Mouse (Mus musculus) cerebral cortex, adult 2 months (tissue): ENCODE data around the gene Cdcp1.

Experiments used
- WGBS: fragments of 180-500 bp; shearing (Covaris S2); methylation state at CpG from one replicate; pipeline ENCODE4 v1.1.7; 2018; 5-methylcytosine and 5-hydroxymethylcytosine counted together

The Cdcp1 gene

DNA sequence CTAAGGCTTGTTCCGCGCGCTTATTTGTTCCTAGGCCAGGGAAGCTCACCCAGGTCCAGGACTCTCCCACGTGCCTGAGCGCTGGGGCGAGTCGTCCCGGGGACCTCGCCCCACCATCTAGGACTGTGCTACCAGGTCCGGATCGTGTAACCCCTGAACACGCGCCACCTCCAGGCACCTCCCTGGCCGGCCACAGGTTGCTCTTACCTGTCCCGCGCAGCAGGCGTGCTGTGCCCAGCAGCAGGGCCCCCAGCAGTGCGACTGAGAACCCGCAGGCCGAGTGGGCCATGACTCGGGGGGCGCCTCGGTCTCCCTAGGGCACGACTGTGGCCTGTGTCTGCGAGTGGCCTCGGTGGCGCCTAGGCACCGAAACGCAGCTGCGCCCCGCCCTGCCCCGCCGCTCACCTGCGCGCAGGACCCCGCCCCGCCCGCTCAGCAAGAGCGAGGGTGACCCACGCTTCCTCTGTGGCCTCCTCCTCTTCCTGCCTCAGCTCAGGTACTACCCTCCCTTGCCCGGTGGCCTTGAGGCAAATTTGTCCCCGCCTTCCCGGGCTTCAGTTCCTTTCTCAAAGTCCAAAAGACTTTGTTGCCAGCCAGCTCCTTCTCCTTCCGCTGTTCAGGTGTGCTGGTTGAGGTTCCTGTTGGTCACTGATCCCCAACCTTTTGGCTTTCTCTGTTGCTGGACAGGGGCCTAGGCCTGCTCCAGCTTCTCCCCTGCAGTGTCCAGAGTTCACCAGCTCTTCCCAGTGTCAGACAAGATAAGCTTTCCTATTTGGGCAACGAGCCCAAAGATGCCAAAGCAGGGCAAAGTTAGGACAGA, at the start of gene Cdcp1:
Gene Cdcp1 (minus strand): TSS at position 418 of the 820 bp plus-strand sequence.
- 28% methylated on average over 45 of the region's 45 CpGs for WGBS

DNA sequence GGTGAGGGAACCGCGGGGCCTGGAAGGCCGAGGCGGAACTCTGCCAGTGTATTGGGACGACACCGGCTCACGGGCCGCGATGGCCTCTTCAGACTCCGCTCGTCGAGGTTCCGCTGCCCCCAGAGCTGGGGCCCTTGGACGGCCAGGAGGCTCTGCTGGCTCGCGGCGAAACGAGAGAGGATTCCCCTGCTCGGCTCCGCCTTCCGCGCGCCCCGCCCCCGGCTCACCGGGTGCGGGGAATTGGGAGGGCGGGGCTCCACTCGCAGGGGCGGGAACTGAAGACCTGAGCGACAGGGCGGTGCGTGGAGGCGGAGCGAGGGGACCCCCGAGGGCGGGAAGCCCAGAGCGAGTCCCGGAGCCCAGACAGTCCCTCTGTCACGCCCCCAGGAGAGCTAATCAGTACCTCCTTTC, 44.8 kb upstream of the Cdcp1 start, which contains the start of gene Tmem158:
Gene Tmem158 (minus strand): TSS at position 154 of the 411 bp plus-strand sequence.
- 1% methylated on average over 34 of the region's 40 CpGs for WGBS

DNA sequence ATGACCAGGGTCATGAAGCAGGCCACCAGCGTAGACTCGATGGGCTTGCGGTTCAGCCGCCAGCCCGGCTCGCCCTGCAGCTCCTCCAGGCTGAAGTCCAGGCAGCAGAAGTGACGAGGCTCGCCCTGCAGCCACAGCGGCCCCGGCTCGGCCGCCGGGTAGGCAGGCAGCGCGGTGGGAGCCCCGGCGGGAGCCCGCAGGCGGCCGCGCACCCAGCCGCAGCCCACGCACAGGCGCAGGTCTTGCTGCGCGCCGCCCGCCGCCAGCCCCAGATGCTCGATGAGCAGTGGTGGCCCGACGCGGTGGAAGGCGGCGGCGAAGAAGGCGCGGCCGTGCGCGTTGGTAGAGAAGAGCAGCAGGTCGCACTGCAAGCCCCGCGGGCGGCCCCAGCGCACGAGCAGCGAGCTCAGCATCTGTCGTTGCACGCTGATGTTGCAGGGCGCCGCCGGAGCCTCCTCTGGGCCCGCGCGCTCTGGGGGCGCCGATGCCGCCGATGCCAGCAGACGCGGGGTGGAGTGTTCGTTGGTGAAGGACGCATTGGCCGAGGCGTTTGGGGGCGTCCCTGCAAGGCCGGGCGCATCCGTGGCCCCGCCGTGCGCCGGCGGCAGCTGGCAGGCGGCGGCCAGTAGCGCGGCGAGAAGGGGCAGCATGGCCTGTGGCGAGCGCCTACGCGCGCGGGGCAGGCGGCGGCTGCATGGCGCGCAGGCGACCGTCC, 44.2 kb upstream of the Cdcp1 start:
- WGBS: under 1% methylated on average over 92 of the region's 92 CpGs

DNA sequence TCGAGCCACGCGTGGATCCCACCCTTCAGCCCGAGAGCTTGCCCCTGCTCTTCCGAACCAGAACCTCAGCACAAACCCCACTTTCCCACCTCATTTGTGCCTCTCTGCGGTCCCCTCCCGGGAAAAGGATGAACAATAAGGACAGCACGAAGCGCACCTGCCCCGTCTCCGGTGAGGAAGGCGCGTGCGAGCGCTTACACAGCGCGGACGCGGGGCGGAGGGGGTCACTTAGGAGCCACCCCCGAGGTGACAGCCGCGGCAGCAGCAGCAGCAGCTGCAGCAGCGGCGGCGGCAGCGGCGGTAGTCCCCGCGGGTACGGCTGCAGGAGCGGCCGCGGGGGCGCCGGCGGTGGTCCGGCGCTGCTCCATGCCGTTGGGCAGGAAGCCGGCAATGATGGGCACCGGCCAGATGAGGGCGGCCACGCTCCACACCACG, 43.6 kb upstream of the Cdcp1 start:
- WGBS: 2% methylated on average over 45 of the region's 45 CpGs

DNA sequence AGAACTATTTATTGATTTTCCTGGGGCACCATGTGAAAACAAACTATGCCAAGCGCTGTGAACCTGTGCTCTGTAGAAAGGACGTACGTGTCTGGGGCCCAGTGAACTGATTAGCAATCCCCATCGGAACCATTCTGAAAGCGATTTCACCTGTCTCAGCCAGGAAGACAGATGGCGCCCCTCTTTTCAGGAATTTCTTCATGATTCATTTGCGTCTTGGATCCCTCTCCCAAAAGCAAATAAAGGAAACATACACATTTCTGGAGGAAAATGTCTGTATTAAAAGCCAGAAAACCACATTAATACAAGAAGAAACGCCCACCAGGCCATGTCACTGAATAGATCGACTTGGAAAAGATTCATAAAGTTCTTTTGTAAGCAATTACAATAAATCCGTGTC, 43.0 kb upstream of the Cdcp1 start:
- 34% methylated on average over 10 of the region's 10 CpGs for WGBS

DNA sequence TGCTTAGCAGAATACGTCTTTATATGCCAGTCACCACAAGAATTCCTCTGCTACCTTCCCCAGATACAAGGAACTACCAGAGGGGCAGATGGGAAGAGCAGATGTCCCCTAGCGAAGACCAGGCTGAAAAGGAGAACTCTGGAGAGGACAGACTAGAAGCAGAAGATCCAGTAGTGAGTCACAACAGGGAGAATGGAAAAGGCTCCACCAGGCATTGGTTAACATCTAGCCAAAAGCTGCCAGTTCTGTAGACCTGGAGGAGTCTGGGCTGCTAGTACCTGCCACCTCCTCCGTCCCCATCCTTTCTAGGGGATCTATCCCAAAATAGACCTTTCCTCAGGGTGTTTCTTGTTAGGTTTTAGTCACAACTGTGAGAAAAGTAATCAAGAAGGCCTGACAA, 39.9 kb upstream of the Cdcp1 start:
- 68% methylated on average over 3 of the region's 3 CpGs for whole genome bisulfite sequencing

DNA sequence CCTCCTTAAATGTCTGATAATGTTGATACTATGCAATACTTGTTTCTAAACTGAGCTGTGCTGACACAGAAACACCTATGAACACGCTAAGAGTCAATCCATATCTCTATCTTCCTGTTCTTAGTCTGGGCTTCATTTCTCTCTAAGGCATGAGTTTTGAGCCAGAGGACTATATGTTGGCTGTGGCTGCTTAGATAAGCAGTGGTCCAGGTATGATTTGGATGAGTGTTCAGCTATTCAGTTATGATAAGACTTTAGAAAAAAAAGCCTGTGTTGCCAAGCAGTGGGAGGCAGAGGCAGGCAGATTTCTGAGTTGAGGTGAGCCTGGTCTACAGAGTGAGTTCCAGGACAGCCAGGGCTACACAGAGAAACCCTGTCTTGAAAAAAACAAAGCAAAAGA, 32.2 kb upstream of the Cdcp1 start:
- WGBS: 95% methylated on average over 1 of the region's 1 CpGs

DNA sequence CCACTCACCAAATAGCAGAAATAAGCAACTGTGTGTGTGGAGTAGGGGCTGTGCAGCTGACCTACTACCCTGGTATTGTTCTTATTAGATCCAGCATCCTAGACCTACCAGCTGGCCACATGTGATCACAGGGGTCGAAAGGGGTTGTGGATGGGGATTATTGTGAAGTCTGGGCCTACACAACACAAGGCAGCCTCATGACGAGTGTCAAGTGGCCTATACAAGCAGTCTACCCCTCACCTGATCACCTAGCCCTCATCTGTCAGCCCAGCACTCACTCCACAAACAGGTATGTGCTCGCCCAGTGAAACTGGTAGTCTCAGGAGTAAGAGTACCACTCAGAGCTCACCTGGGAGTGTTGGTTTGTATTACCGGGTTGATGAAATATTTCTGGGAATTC, 29.3 kb upstream of the Cdcp1 start:
- WGBS: 88% methylated on average over 4 of the region's 4 CpGs

DNA sequence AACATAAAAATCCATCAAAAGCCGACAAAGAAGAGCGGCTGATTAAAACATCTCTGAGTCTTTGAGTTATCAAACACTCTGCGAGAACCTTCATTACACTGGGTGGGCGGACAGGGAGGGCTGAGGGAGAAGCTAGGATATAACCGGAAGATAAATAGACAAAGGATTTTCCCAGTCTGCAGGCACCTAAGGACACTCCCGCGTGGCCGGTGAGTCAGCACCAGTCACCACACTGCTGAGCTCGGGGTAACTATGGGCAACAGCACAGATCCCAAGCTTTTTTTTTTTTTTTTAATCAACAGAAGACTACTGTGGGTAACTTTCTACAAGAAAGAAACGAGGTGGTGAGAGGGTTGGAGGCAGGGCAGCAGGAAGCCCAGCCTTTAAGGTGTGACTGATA, 28.1 kb upstream of the Cdcp1 start:
- WGBS: 25% methylated on average over 10 of the region's 10 CpGs

DNA sequence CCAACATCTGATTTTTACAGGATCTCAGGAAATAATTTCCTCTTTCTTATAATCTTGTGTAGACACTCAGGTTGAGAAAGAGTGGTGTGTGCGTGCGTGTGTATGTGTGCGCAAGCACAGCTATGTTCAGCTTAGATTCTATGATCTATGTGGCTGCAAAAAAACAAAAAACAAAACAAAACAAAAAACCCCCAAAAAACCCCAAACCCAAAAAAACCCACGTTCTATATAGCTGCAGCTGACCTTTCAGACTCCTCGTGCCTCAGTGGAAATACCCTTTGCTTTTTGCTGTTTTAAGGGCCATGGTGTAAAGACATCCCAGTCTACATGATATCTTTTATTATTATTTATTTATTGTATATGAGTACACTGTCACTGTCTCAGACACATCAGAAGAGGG, 25.4 kb upstream of the Cdcp1 start:
- 98% methylated on average over 5 of the region's 5 CpGs for WGBS

DNA sequence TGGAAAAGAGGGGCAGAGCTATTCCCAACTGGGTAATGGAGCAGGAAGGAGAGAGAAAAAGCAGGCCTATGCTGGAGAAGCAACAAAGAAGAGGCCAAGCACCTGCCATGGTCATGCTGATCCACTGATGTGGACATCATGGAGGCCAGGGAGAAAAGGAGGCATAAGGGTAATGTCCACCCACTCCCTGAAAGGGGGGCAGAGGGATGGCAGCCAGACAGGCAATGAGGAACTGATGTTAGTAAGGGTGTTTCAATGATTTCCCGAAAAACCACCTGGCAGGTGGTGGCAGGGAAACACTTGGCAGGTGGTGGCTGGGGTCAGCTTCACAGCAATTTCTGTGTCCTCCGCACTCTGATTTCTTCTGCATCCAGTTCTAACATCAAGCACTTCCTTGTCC, 24.9 kb upstream of the Cdcp1 start:
- WGBS: 90% methylated on average over 2 of the region's 2 CpGs

DNA sequence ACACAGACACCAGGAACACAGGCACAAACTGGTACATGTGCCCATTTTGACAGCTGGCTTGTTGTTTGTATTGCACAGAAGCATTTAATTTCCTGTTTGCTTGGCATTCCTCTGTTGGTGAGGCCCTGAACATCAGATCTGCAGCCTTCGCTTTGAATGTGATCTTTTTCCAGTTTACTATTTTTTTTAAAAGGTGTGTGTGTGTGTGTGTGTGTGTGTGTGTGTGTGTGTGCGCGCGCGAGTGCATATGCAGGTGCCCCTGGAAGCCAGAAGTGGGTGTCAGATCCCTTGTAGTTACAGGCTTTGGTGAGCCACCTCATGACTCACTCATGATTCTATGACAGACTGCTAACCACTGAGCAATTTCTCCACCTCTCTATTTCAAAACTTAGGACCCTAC, 24.4 kb upstream of the Cdcp1 start:
- WGBS: 85% methylated on average over 5 of the region's 5 CpGs

DNA sequence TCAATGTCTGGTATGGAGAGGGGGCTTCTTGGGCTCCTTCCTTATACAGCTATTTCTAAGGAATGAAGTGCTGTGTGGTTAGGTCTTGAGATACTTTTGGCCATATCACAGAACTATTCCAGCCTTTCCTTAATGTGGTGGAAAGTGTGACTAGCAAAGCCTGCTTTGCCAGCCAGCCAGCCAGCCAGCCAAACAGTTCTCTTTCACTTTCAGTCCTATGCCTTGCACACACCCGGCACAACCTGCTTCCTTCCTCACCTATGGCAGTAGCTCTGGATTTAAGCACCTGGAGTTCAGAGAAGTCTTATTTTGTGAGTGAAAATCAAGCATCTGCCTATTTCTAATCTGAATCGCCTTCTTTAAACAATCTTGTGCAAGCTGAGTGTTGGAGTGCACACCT, 23.8 kb upstream of the Cdcp1 start:
- 66% methylated on average over 2 of the region's 2 CpGs for WGBS

DNA sequence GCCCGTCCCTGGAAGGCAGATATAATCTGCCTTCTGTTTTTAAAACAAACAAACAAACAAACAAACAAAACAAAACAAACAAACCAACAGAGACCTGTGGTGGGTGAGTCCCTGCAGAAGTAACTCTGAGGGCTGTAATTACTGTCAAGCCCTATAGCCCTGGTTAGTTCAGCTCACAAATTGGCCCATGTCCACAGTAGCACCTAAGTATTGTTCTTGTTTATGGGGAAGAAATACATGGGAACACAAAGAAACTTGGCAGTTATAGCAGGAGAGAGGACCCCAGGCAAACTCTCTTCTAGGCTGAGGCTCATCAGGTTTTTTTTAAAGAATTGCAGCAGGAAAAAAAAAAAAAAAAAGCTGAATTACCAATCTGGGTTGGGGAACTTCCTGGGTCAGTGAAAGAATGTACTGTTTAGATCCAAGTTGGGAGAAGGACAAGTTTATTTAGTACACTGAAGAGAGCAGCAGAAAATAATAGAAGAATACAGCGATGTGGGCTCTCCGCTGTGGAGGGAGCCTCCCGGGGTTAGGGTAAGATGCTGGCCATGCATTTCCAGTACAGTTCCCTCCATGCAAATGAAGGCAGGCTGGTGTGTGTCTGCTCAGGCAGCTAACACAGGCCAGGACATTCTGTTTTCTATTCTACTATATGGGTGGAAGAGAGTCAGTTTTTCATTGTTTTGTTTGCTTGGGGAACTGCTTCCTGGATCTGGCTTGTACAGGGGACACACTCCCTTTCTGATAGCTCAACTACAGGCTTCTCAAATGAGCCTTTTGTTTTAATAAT, 22.6 kb upstream of the Cdcp1 start:
- WGBS: 47% methylated on average over 4 of the region's 4 CpGs

DNA sequence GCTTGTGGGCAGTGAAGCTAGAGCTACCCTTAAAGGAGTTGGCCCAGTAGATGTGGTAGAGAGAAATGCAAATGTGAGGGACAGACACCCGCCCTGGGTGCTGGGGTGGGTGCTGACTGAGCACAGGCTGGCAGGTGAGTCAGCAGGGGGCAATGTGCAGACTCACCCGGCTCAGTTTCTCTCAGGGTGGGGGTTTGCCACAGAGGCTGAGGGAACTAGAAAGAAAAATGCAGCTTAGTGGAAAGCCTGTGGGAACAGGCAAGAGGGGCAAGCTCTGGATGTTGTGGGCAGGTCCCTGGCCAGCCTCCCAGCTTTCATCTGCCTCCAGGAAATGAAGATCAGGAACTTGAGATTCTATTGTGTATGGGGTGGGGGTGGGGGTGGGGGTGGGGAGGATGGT, 21.9 kb upstream of the Cdcp1 start:
- 12% methylated on average over 2 of the region's 2 CpGs for WGBS

DNA sequence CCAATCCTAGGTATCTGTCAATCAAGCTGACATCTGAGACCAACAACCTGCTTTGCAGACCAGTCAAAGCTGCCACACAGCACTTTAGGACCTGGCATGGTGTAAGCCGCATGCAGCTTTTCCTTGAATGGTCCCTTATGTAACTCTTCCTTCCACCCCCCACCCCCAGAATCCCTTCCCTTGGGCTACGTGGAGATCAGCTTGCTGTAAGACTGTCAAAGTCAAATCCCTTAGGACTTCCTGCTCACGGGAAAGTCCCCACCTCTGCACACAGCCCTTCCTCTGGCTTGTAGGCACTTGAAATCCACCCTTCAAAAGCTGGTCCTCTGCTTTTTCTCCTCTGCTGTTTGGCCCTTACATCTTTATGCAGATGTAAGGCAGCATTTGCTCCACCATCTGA, 19.8 kb upstream of the Cdcp1 start:
- 37% methylated on average over 3 of the region's 3 CpGs for WGBS

DNA sequence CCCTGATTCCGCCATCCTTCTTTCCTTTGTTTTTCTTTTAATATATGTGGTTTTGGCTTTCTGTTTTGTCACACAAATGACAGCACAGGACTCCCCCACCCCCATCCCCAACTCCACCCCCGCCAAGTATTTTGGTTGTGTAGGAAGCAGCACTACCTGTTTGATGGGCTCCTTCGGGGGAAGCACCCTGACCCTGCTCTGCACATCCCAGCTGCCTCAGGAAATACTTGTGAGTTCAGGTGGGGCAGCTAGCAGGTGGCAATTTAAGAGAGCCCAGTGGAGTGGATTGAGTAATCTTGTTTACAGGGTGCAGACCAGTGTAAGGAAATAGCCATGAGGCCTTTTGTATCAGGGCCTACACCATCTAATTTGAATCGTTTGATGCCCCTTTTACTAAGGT, 14.0 kb upstream of the Cdcp1 start:
- 79% methylated on average over 4 of the region's 4 CpGs for WGBS

DNA sequence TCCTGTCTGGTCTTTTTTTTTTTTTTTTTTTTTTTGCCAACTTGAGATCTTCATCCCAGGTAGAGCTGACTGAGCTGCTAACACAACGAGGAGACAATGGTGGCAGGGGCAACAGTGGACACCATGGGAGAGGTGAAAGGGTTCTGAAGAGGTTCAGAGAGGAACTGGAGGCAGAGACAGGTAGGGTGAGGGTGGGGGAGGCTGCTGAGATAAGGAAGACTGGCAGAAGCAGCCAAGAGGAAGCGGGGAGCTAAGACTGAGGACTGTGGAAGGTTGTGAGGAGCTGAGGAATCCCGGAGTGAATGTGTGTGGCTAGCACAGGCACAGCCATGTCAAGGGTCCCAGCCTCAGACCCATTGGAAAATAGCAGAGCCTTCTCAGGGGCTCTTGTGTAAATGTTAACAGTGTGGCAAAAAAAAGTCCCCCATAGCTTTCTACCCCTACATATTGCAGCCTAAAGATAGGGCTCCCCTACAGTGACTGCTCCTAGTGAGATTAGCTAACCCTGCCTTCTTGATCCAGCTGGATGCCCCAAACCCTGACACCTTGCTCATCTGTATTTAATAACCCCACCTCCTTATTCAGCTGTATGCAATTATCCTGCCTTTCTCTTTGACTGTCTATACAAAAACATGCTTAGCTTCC, 11.4 kb upstream of the Cdcp1 start:
- WGBS: 89% methylated on average over 3 of the region's 3 CpGs

DNA sequence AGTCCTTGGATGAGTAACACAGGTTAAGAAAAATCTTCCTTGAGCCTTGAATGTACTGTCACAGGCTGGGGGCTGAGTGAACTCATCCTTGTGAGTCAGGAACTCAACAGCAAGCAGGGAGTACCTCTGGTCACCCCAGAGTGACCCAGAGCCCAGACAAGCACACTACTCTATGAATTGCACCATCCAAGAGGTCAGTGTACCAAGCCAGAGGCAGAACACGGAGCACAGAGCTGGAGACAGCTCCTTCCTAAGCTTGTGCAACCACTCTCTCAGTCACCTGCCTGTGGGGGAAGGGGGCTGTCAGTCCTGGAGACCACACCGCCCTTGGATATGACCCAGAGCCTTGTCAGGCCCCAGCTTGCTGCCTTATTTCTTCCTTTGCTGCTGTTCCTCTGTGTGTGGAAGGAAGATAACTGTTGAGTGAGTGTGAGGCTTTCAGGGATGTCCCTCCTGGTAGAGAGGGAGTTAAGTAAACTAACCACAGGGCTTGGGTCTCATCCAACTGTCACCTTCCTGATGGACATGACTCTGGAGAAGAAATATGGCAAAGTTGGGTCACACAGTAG, 9.1 kb upstream of the Cdcp1 start:
- 85% methylated on average over 2 of the region's 2 CpGs for WGBS

DNA sequence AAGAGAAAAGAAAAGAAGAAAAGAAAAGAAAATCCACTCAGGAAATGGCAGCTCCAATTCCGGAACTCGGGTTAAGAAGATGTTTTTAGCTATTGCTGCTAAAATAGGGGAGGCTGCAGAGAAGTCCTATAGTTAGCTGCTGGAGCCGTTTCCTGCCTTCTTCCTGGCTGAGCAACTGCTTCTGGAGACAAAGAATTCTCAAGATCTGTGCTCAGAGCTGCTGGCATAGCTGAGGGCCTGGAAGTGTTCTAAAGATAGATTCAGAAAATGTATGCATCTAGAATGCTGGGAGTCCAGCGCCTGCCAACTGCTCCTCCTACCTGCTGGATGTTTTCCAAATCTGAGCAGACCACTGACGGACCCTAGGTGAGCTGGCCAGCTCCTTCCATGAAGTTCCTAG, 4.0 kb upstream of the Cdcp1 start:
- 14% methylated on average over 5 of the region's 5 CpGs for WGBS

DNA sequence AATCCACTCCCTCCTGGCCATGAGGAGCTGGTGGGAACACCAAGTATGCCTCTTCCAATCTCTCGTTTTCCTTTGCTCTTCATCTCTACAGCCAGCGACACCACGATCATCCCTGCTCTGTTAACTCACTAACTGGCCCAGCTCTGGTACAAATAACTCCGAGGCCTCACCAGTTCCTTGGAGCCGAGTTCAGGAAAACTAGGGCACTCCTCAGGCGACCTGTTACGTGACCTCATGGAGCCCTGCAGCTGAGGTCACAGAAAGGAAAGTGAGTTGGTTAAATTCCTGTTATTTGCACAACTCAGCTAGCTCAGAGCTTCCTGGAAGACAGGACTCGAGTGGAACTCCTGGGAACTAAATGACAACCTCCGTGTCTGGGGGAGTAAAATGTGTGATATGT, 2.5 kb downstream of the Cdcp1 start:
- 77% methylated on average over 9 of the region's 9 CpGs for WGBS

DNA sequence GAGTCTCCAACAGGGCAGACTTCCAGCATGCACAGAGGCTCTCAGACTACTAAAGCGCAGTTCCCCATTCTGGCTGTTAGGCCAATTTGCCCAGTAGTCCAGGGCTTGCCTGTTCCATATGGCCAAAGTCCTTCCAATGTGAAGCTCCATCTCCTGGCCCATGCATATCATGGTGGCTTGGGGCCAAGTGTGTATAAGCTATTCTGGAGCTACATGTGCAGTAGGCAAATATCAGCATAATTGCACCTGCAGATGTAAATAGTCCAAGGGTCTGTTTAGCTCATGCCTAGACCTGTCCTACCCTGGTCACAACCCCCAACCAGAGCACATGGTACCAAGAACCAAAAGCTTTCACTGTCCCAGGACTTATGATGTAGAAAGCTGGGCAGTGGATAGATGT, 7.9 kb downstream of the Cdcp1 start:
- 100% methylated on average over 1 of the region's 1 CpGs for WGBS
